Mouse (Mus musculus): ENCODE data around the gene Fam71e2.
A peak's percentile ranks its signal among the peaks of the same experiment; 100 is the strongest.

Fam71e2 gene

GRCm38 (mm10) chr7:4739041-4739543 is 32.0 kb downstream of the Fam71e2 start:
- peak; percentile 29 for DNase-seq

GRCm38 (mm10) chr7:4732968-4733392 is 38.1 kb downstream of the Fam71e2 start:
- DNase-seq = no peak

GRCm38 (mm10) chr7:4731090-4731489 is 40.0 kb downstream of the Fam71e2 start:
- no peak for DNase-seq

GRCm38 (mm10) chr7:4725169-4725568 is 45.9 kb downstream of the Fam71e2 start, which contains the start of gene Tmem150b:
Gene Tmem150b, minus strand, starts transcription at chr7:4725249.
- DNase-seq = no peak

- DNase-seq = no peak
Observed at GRCm38 (mm10) chr7:4724359-4724758, 46.7 kb downstream of the Fam71e2 start.

GRCm38 (mm10) chr7:4723508-4723907 is 47.6 kb downstream of the Fam71e2 start:
- peak; percentile 50 for DNase-seq

- DNase-seq = no peak
Observed at GRCm38 (mm10) chr7:4719276-4719675, 51.8 kb downstream of the Fam71e2 start.

- no peak for DNase-seq
Observed at GRCm38 (mm10) chr7:4716955-4717354, 54.1 kb downstream of the Fam71e2 start.

GRCm38 (mm10) chr7:4712594-4712993 is 58.5 kb downstream of the Fam71e2 start:
- DNase-seq = no peak

GRCm38 (mm10) chr7:4705098-4705497 is 66.0 kb downstream of the Fam71e2 start:
- peak; percentile 49 for DNase-seq

All from cerebellum, adult 8-10 months (tissue).